Mouse (Mus musculus): ENCODE data around the gene Tmem91.

GRCm38 (mm10) chr7:25675405-25675804 lies 439 bp upstream of the Tmem91 start:
- TF ChIP-seq CTCF (conservative IDR thresholded peaks at IDR 0.05; ENCODE audit: low read length) = no peak
- no peak for TF ChIP-seq POU5F1 (IDR thresholded peaks at IDR 0.05; ENCODE audit: borderline replicate concordance, low read length)
- no peak for TF ChIP-seq NANOG (IDR thresholded peaks at IDR 0.05; ENCODE audit: borderline replicate concordance, low read length)
